In genomic region chr9:46314507-46314906, GRCm38 (mm10) we compare ENCODE assay signal across 8 mouse cellular contexts. TPM values are rescaled to one million over a fixed set of nuclear protein-coding genes. Genes with fewer than 3 reads are reported as not detected.
DNase-seq lines count a peak whose midpoint lies in the region; ATAC-seq and TF ChIP-seq lines count a peak whose summit lies in the region.

No protein-coding gene starts in this region.

- ATAC-seq in forebrain, embryonic 11.5 days (replicated peaks; ENCODE audit: low FRiP score): peak; percentile 64; the same call in 1 of the 2 replicates
- ATAC-seq in forebrain, embryonic 15.5 days (replicated peaks): no peak
- peak; percentile 36; the same call in 1 of the 2 replicates for ATAC-seq in intestine, embryonic 15.5 days
- peak; percentile 16; the same call in 1 of the 2 replicates for ATAC-seq in limb, embryonic 12.5 days (ENCODE audit: insufficient number of reproducible peaks, insufficient read depth, low FRiP score, low TSS enrichment, low read depth)
- peak; percentile 60; the same call in 1 of the 2 replicates for ATAC-seq in midbrain, embryonic 15.5 days (replicated peaks)

- H3K4me3 ChIP-seq in forebrain, embryonic 11.5 days (ENCODE audit: low read depth, low read length): no peak overlapping the region
- no peak overlapping the region for H3K4me3 ChIP-seq in forebrain, embryonic 15.5 days
- no peak overlapping the region for H3K4me3 ChIP-seq in cerebellum, adult 2 months (replicated peaks; ENCODE audit: insufficient read depth, low read depth, low read length)
- no peak overlapping the region for H3K4me3 ChIP-seq in intestine, embryonic 15.5 days (replicated peaks)
- H3K4me3 ChIP-seq in limb, embryonic 12.5 days (replicated peaks): no peak overlapping the region
- no peak overlapping the region for H3K4me3 ChIP-seq in midbrain, embryonic 15.5 days

- no peak for TF ChIP-seq POLR2A in cerebellum, adult 2 months (IDR thresholded peaks at IDR 0.05; ENCODE audit: borderline replicate concordance, insufficient read depth, low read length)

- peaks cover 16% of the 10 kb centered on the region for H3K4me1 ChIP-seq in forebrain, embryonic 11.5 days (replicated peaks; ENCODE audit: control insufficient read depth, insufficient read depth, low read length)
- H3K4me1 ChIP-seq in forebrain, embryonic 15.5 days: peaks cover 23% of the 10 kb centered on the region
- H3K4me1 ChIP-seq in cerebellum, adult 2 months (ENCODE audit: control insufficient read depth, insufficient read depth, low read length): peaks cover 3% of the 10 kb centered on the region; the same call in 1 of the 2 replicates
- H3K4me1 ChIP-seq in intestine, embryonic 15.5 days (replicated peaks): no peaks in the 10 kb centered on the region
- peaks cover 23% of the 10 kb centered on the region for H3K4me1 ChIP-seq in limb, embryonic 12.5 days (replicated peaks)
- peaks cover 22% of the 10 kb centered on the region for H3K4me1 ChIP-seq in midbrain, embryonic 15.5 days

- no peak overlapping the region for H3K27ac ChIP-seq in forebrain, embryonic 11.5 days (ENCODE audit: low read depth, low read length)
- H3K27ac ChIP-seq in forebrain, embryonic 15.5 days (replicated peaks): no peak overlapping the region
- H3K27ac ChIP-seq in cerebellum, adult 2 months (ENCODE audit: insufficient read depth, low read length): no peak overlapping the region
- H3K27ac ChIP-seq in intestine, embryonic 15.5 days: no peak overlapping the region
- H3K27ac ChIP-seq in limb, embryonic 12.5 days: no peak overlapping the region
- no peak overlapping the region for H3K27ac ChIP-seq in midbrain, embryonic 15.5 days

- WGBS in forebrain, embryonic 11.5 days: 5% methylated on average over 4 of the region's 4 CpGs
- WGBS in forebrain, embryonic 15.5 days: 6% methylated on average over 4 of the region's 4 CpGs
- WGBS in cerebellum, adult 2 months: 5% methylated on average over 4 of the region's 4 CpGs
- WGBS in intestine, embryonic 15.5 days: 5% methylated on average over 4 of the region's 4 CpGs
- 3% methylated on average over 4 of the region's 4 CpGs for WGBS in limb, embryonic 12.5 days
- WGBS in midbrain, embryonic 15.5 days: 10% methylated on average over 4 of the region's 4 CpGs

- no peaks in the 10 kb centered on the region for H3K36me3 ChIP-seq in forebrain, embryonic 11.5 days (ENCODE audit: control insufficient read depth, insufficient read depth, low read length)
- no peaks in the 10 kb centered on the region for H3K36me3 ChIP-seq in forebrain, embryonic 15.5 days
- no peaks in the 10 kb centered on the region for H3K36me3 ChIP-seq in intestine, embryonic 15.5 days
- H3K36me3 ChIP-seq in limb, embryonic 12.5 days: no peaks in the 10 kb centered on the region
- no peaks in the 10 kb centered on the region for H3K36me3 ChIP-seq in midbrain, embryonic 15.5 days (replicated peaks)

- no peaks in the 10 kb centered on the region for H3K9me3 ChIP-seq in forebrain, embryonic 11.5 days (ENCODE audit: control insufficient read depth, low read length)
- no peaks in the 10 kb centered on the region for H3K9me3 ChIP-seq in forebrain, embryonic 15.5 days
- no peaks in the 10 kb centered on the region for H3K9me3 ChIP-seq in intestine, embryonic 15.5 days
- peaks cover 4% of the 10 kb centered on the region; the same call in 1 of the 2 replicates for H3K9me3 ChIP-seq in limb, embryonic 12.5 days
- no peaks in the 10 kb centered on the region for H3K9me3 ChIP-seq in midbrain, embryonic 15.5 days

- peak; percentile 99 for TF ChIP-seq CTCF in cerebellum, adult 2 months (IDR thresholded peaks at IDR 0.05; ENCODE audit: borderline replicate concordance, insufficient read depth, low read depth, low read length)

- peak; percentile 85 for DNase-seq in forebrain, embryonic 11.5 days (ENCODE audit: low spot score)
- peak; percentile 79 to 85 for DNase-seq in cerebellum, adult 2 months
- peak; percentile 17 to 40 for DNase-seq in gastrocnemius, adult 8-10 months (ENCODE audit: low spot score in 2 of 2)
- peak; percentile 16 to 49 for DNase-seq in spleen, adult 18-20 months

- no peaks in the 10 kb centered on the region for H3K27me3 ChIP-seq in forebrain, embryonic 11.5 days (ENCODE audit: control insufficient read depth, insufficient read depth, low read length)
- H3K27me3 ChIP-seq in forebrain, embryonic 15.5 days: no peaks in the 10 kb centered on the region
- H3K27me3 ChIP-seq in cerebellum, adult 2 months (ENCODE audit: control insufficient read depth, insufficient read depth, low read length): no peaks in the 10 kb centered on the region
- no peaks in the 10 kb centered on the region for H3K27me3 ChIP-seq in intestine, embryonic 15.5 days (replicated peaks)
- H3K27me3 ChIP-seq in limb, embryonic 12.5 days: peaks cover 7% of the 10 kb centered on the region; the same call in 1 of the 2 replicates
- no peaks in the 10 kb centered on the region for H3K27me3 ChIP-seq in midbrain, embryonic 15.5 days (replicated peaks)

- H3K4me2 ChIP-seq in forebrain, embryonic 11.5 days (ENCODE audit: low read depth, low read length, severe bottlenecking): no peak overlapping the region
- no peak overlapping the region for H3K4me2 ChIP-seq in forebrain, embryonic 15.5 days (replicated peaks)
- no peak overlapping the region for H3K4me2 ChIP-seq in intestine, embryonic 15.5 days (replicated peaks)
- H3K4me2 ChIP-seq in limb, embryonic 12.5 days: no peak overlapping the region
- no peak overlapping the region for H3K4me2 ChIP-seq in midbrain, embryonic 15.5 days

- no peak overlapping the region for H3K9ac ChIP-seq in forebrain, embryonic 11.5 days (ENCODE audit: low read length)
- H3K9ac ChIP-seq in forebrain, embryonic 15.5 days (replicated peaks): no peak overlapping the region
- no peak overlapping the region for H3K9ac ChIP-seq in intestine, embryonic 15.5 days
- no peak overlapping the region for H3K9ac ChIP-seq in limb, embryonic 12.5 days (replicated peaks)
- H3K9ac ChIP-seq in midbrain, embryonic 15.5 days: no peak overlapping the region

RNA-seq across cellular contexts. Expression of gene 4931429L15Rik, which starts 5.3 kb away (rescaled TPM):
- polyA plus RNA-seq in forebrain, embryonic 11.5 days (2014; fragmentation: Nextera tagmentation; extraction: Ambion mirVana): not detected in 2 replicates
- not detected in 2 replicates for polyA plus RNA-seq in forebrain, embryonic 15.5 days (2015; fragmentation: Nextera tagmentation; extraction: Ambion mirVana)
- not detected in 2 replicates for polyA plus RNA-seq in cerebellum, adult 2 months (2012; rRNA removed)
- not detected for total RNA-seq in gastrocnemius, adult 8-10 months (2022)
- not detected in 2 replicates for polyA plus RNA-seq in intestine, embryonic 15.5 days (2015; fragmentation: Nextera tagmentation; extraction: Ambion mirVana)
- polyA plus RNA-seq in limb, embryonic 12.5 days (2016; fragmentation: Nextera tagmentation; extraction: Ambion mirVana): not detected in 2 replicates
- polyA plus RNA-seq in midbrain, embryonic 15.5 days (2015; fragmentation: Nextera tagmentation; extraction: Ambion mirVana): not detected in 2 replicates

RNA-seq across cellular contexts. Expression of gene Bud13, which starts 31.7 kb away (rescaled TPM):
- polyA plus RNA-seq in forebrain, embryonic 11.5 days (2014; fragmentation: Nextera tagmentation; extraction: Ambion mirVana): 28.5 and 29.9 TPM in 2 replicates
- 18.5 and 19.7 TPM in 2 replicates for polyA plus RNA-seq in forebrain, embryonic 15.5 days (2015; fragmentation: Nextera tagmentation; extraction: Ambion mirVana)
- 11.9 and 12.8 TPM in 2 replicates for polyA plus RNA-seq in cerebellum, adult 2 months (2012; rRNA removed)
- 10 to 100 TPM in 2 of 4 experiments, 1 to 10 TPM in 2; 6.3 to 13.7 (median 10.1) TPM for total RNA-seq in gastrocnemius, adult 8-10 months (2022)
- polyA plus RNA-seq in intestine, embryonic 15.5 days (2015; fragmentation: Nextera tagmentation; extraction: Ambion mirVana): 19.7 and 20.0 TPM in 2 replicates
- polyA plus RNA-seq in limb, embryonic 12.5 days (2016; fragmentation: Nextera tagmentation; extraction: Ambion mirVana): 35.6 and 36.8 TPM in 2 replicates
- 17.9 and 18.3 TPM in 2 replicates for polyA plus RNA-seq in midbrain, embryonic 15.5 days (2015; fragmentation: Nextera tagmentation; extraction: Ambion mirVana)

RNA-seq across cellular contexts. Expression of gene Zpr1, which starts 41.6 kb away (rescaled TPM):
- polyA plus RNA-seq in forebrain, embryonic 11.5 days (2014; fragmentation: Nextera tagmentation; extraction: Ambion mirVana): 58.6 and 61.4 TPM in 2 replicates
- polyA plus RNA-seq in forebrain, embryonic 15.5 days (2015; fragmentation: Nextera tagmentation; extraction: Ambion mirVana): 69.7 and 73.1 TPM in 2 replicates
- polyA plus RNA-seq in cerebellum, adult 2 months (2012; rRNA removed): 37.9 and 40.3 TPM in 2 replicates
- total RNA-seq in gastrocnemius, adult 8-10 months (2022): 10 to 100 TPM; 21.8 to 32.3 (median 26.9) TPM
- 57.2 and 63.2 TPM in 2 replicates for polyA plus RNA-seq in intestine, embryonic 15.5 days (2015; fragmentation: Nextera tagmentation; extraction: Ambion mirVana)
- 55.9 and 56.2 TPM in 2 replicates for polyA plus RNA-seq in limb, embryonic 12.5 days (2016; fragmentation: Nextera tagmentation; extraction: Ambion mirVana)
- polyA plus RNA-seq in midbrain, embryonic 15.5 days (2015; fragmentation: Nextera tagmentation; extraction: Ambion mirVana): 60.1 and 64.0 TPM in 2 replicates

RNA-seq across cellular contexts. Expression of gene Apoa5, which starts 46.1 kb away (rescaled TPM):
- polyA plus RNA-seq in forebrain, embryonic 11.5 days (2014; fragmentation: Nextera tagmentation; extraction: Ambion mirVana): not detected in 2 replicates
- not detected in 2 replicates for polyA plus RNA-seq in forebrain, embryonic 15.5 days (2015; fragmentation: Nextera tagmentation; extraction: Ambion mirVana)
- not detected in 2 replicates for polyA plus RNA-seq in cerebellum, adult 2 months (2012; rRNA removed)
- under 1 TPM in 1 of 4 experiments, not detected in 3; 0.27 TPM for total RNA-seq in gastrocnemius, adult 8-10 months (2022)
- polyA plus RNA-seq in intestine, embryonic 15.5 days (2015; fragmentation: Nextera tagmentation; extraction: Ambion mirVana): 0.38 TPM in 2 replicates
- polyA plus RNA-seq in limb, embryonic 12.5 days (2016; fragmentation: Nextera tagmentation; extraction: Ambion mirVana): 0.09 TPM in 1 of 2 replicates, not detected in the other
- not detected in 2 replicates for polyA plus RNA-seq in midbrain, embryonic 15.5 days (2015; fragmentation: Nextera tagmentation; extraction: Ambion mirVana)

Comparison
In these comparisons a context has a peak if more than half of its experiments do, and no peak if none do; other contexts are left out.
1. DNase-seq: peak in every context shown above with its lines; median percentile 85 in forebrain, embryonic 11.5 days; 82 in cerebellum, adult 2 months; 32 in spleen, adult 18-20 months; 28 in gastrocnemius, adult 8-10 months.